In the genomic region with DNA sequence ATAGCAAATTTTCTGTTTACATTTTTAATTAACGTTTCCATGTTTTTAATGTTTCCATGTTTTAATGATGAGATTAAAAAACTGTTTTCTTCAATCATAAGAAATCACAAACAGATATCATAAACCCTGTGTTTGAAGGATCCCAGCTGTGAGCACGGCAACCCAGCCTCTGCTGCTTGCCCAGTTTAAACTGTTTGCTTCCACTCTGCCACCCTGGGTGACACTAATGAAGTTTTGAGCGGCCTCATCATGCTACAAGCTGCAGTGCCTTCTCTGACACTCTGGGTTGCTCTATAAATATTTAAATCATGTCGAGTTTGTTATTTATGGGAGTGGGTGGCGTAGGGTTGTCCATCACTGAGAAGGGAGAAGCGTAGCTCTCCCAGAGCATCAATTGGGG, we compare ENCODE assay signal across 19 mouse cellular contexts. TPM values are rescaled to one million over a fixed set of nuclear protein-coding genes. Genes with fewer than 3 reads are reported as not detected.
"Had no signal": no experiment of that assay in that cellular context is flagged by ENCODE, and none has a peak within 500 bp of the region (broad histone marks: within the 10 kb centered on the region; RNA-seq: fewer than 3 reads in every experiment).

No protein-coding gene starts in this region.

- H3K27ac ChIP-seq: intestine, embryonic 15.5 days; kidney, embryonic 15.5 days; limb, embryonic 12.5 days; limb, embryonic 15.5 days; liver, embryonic 14.5 days; macrophage; midbrain, embryonic 13.5 days; stomach, postnatal 0 days had no signal

- H3K4me2 ChIP-seq: intestine, embryonic 15.5 days; kidney, embryonic 15.5 days; limb, embryonic 12.5 days; limb, embryonic 15.5 days; liver, embryonic 11.5 days; midbrain, embryonic 13.5 days had no signal

- H3K4me1 ChIP-seq: intestine, embryonic 15.5 days; limb, embryonic 15.5 days had no signal

- ATAC-seq: intestine, embryonic 15.5 days; liver, postnatal 0 days; midbrain, embryonic 13.5 days had no signal

- H3K27me3 ChIP-seq: intestine, embryonic 15.5 days; kidney, embryonic 15.5 days; limb, embryonic 12.5 days; limb, embryonic 15.5 days; midbrain, embryonic 13.5 days had no signal

- H3K36me3 ChIP-seq: intestine, embryonic 15.5 days; kidney, embryonic 15.5 days; limb, embryonic 12.5 days; limb, embryonic 15.5 days; midbrain, embryonic 13.5 days had no signal

- H3K9me3 ChIP-seq: intestine, embryonic 15.5 days; kidney, embryonic 15.5 days; limb, embryonic 12.5 days; limb, embryonic 15.5 days; midbrain, embryonic 13.5 days had no signal

- H3K4me3 ChIP-seq: intestine, embryonic 15.5 days; kidney, embryonic 15.5 days; limb, embryonic 12.5 days; limb, embryonic 15.5 days; midbrain, embryonic 13.5 days had no signal

- DNase-seq: kidney, adult 11 months; kidney, adult 8-10 months; kidney, postnatal 10 days; kidney, postnatal 36 days; liver, postnatal 0 days; thymus, adult 2 months; thymus, postnatal 14 days; thymus, postnatal 4 days had no signal

- H3K9ac ChIP-seq: intestine, embryonic 15.5 days; kidney, embryonic 15.5 days; limb, embryonic 12.5 days; limb, embryonic 15.5 days; liver, embryonic 14.5 days; liver, postnatal 0 days; midbrain, embryonic 13.5 days had no signal

RNA-seq across cellular contexts. Expression of a gene that starts 44.7 kb away (rescaled TPM):
- total RNA-seq: megakaryocyte, adult 5-6 weeks had no signal
- polyA plus RNA-seq: liver, postnatal 0 days; macrophage; small intestine, adult 2 months had no signal
